Mouse (Mus musculus) cerebellum, adult 2 months (tissue): ENCODE measurements around the gene Astn2. TPM values are rescaled to one million over a fixed set of nuclear protein-coding genes. Genes with fewer than 3 reads are reported as not detected.

Source experiments
- DNase-seq, 2 experiments: peaks; one replicate each; pipeline ENCODE4 v3.0.0; 2021
- H3K27ac ChIP-seq: fragments of 200-500 bp; 2 replicates; pipeline ENCODE4 v1.5.1; 2012; ENCODE audit warnings: low read length, control low read depth, inconsistent platforms; ENCODE audit not compliant: insufficient read depth
- H3K27me3 ChIP-seq: fragments of 200-500 bp; 2 replicates; pipeline ENCODE4 v1.6.1; 2012; ENCODE audit warnings: inconsistent platforms, mild to moderate bottlenecking, low read length, moderate library complexity; ENCODE audit not compliant: control insufficient read depth, insufficient read depth
- H3K4me1 ChIP-seq: fragments of 200-500 bp; 2 replicates; pipeline ENCODE4 v1.6.1; 2011; ENCODE audit warnings: low read length; ENCODE audit not compliant: control insufficient read depth, insufficient read depth
- H3K4me3 ChIP-seq: fragments of 200-500 bp; replicated peaks from 2 replicates; pipeline ENCODE3; 2011; ENCODE audit warnings: mild to moderate bottlenecking, low read depth, low read length, control low read depth; ENCODE audit not compliant: insufficient read depth
- CTCF ChIP-seq: fragments of 200-500 bp; IDR thresholded peaks from 2 replicates; pipeline ENCODE4 v1.5.1; 2011; ENCODE audit warnings: low read depth, mild to moderate bottlenecking, control low read depth, low read length, moderate library complexity, borderline replicate concordance; ENCODE audit not compliant: insufficient read depth
- POLR2A ChIP-seq: fragments of 200-500 bp; IDR thresholded peaks from 2 replicates; pipeline ENCODE4 v1.6.1; 2011; ENCODE audit warnings: low read length, control low read depth, borderline replicate concordance; ENCODE audit not compliant: insufficient read depth
- WGBS: fragments of 180-500 bp; shearing (Covaris S2); methylation state at CpG from one replicate; pipeline ENCODE4 v1.1.7; 2018; 5-methylcytosine and 5-hydroxymethylcytosine counted together
- polyA plus RNA-seq: library from polyadenylated mRNA; depleted of rRNA; stranded (reverse); fragments of >200 nt; gene quantifications from 2 replicates; pipeline ENCODE4 v1.2.3, GENCODE M21; 2012

The Astn2 gene
- polyA plus RNA-seq, 1 experiment: 56.9 TPM

GRCm38 (mm10) chr4:65765312-65765711, 639.1 kb downstream of the Astn2 start:
- Histone ChIP-seq H3K4me3 (no peak overlapping the region), H3K27ac (no peak overlapping the region), H3K27me3 (no peaks in the 10 kb centered on the region), H3K4me1 (peaks cover 20% of the 10 kb centered on the region)
- no peak for DNase-seq
- 90% methylated on average over 3 of the region's 3 CpGs for WGBS
- TF ChIP-seq POLR2A (no peak), CTCF (no peak)

- peak; percentile 38 to 56 for DNase-seq
- peaks cover 20% of the 10 kb centered on the region for H3K4me1 ChIP-seq
- TF ChIP-seq CTCF (no peak), POLR2A (no peak)
- H3K27ac ChIP-seq: no peak overlapping the region
- H3K4me3 ChIP-seq: no peak overlapping the region
- WGBS: 33% methylated on average over 4 of the region's 4 CpGs
- H3K27me3 ChIP-seq: no peaks in the 10 kb centered on the region
Observed at GRCm38 (mm10) chr4:65764275-65764674, 640.1 kb downstream of the Astn2 start.

GRCm38 (mm10) chr4:65763823-65764222, 640.6 kb downstream of the Astn2 start:
- Histone ChIP-seq H3K27ac (no peak overlapping the region), H3K4me1 (peaks cover 20% of the 10 kb centered on the region), H3K27me3 (no peaks in the 10 kb centered on the region), H3K4me3 (no peak overlapping the region)
- TF ChIP-seq CTCF: no peak
- TF ChIP-seq POLR2A: no peak
- peak in 1 of 2 experiments; percentile 37 for DNase-seq
- WGBS: 32% methylated on average over 2 of the region's 2 CpGs

GRCm38 (mm10) chr4:65762116-65762515, 642.3 kb downstream of the Astn2 start:
- Histone ChIP-seq H3K27ac (peak overlapping the region; percentile 20; the same call in 1 of the 2 replicates), H3K4me1 (peaks cover 20% of the 10 kb centered on the region), H3K4me3 (no peak overlapping the region), H3K27me3 (no peaks in the 10 kb centered on the region)
- 8% methylated on average over 3 of the region's 3 CpGs for WGBS
- DNase-seq: peak; percentile 65 to 86
- TF ChIP-seq POLR2A (no peak), CTCF (no peak)

GRCm38 (mm10) chr4:65761658-65762057, 642.8 kb downstream of the Astn2 start:
- 13% methylated on average over 3 of the region's 3 CpGs for WGBS
- peak; percentile 34 to 62 for DNase-seq
- Histone ChIP-seq H3K27me3 (no peaks in the 10 kb centered on the region), H3K4me1 (peaks cover 20% of the 10 kb centered on the region), H3K4me3 (no peak overlapping the region), H3K27ac (peak overlapping the region; percentile 48; the same call in 1 of the 2 replicates)
- TF ChIP-seq POLR2A (no peak), CTCF (no peak)

- TF ChIP-seq POLR2A: no peak
- no peak for TF ChIP-seq CTCF
- Histone ChIP-seq H3K27me3 (no peaks in the 10 kb centered on the region), H3K27ac (no peak overlapping the region), H3K4me3 (no peak overlapping the region), H3K4me1 (peaks cover 16% of the 10 kb centered on the region; the same call in 1 of the 2 replicates)
- no peak for DNase-seq
- 89% methylated on average over 1 of the region's 1 CpGs for WGBS
Observed at GRCm38 (mm10) chr4:65758875-65759201, 645.6 kb downstream of the Astn2 start.

- TF ChIP-seq CTCF: no peak
- no peak for TF ChIP-seq POLR2A
- H3K27ac ChIP-seq: no peak overlapping the region
- 80% methylated on average over 5 of the region's 5 CpGs for WGBS
Observed at GRCm38 (mm10) chr4:65758174-65758874, 646.1 kb downstream of the Astn2 start.

GRCm38 (mm10) chr4:65752941-65753340, 651.5 kb downstream of the Astn2 start:
- no peak for DNase-seq
- WGBS: 94% methylated on average over 3 of the region's 3 CpGs
- TF ChIP-seq POLR2A: no peak
- no peak for TF ChIP-seq CTCF
- Histone ChIP-seq H3K27ac (no peak overlapping the region), H3K4me3 (no peak overlapping the region), H3K4me1 (no peaks in the 10 kb centered on the region), H3K27me3 (no peaks in the 10 kb centered on the region)

More at GRCm38 (mm10) chr4:65758174-65758874, 646.1 kb downstream of the Astn2 start:
- peaks cover 12% of the 10 kb centered on the region; the same call in 1 of the 2 replicates for H3K4me1 ChIP-seq
- H3K27me3 ChIP-seq: no peaks in the 10 kb centered on the region
- DNase-seq: no peak
- H3K4me3 ChIP-seq: no peak overlapping the region
